Mouse (Mus musculus): Measurements from ENCODE around the gene Lrrn1. TPM values are rescaled to one million over a fixed set of nuclear protein-coding genes. Genes with fewer than 3 reads are reported as not detected.

Gene Lrrn1
- total RNA-seq, 1 experiment from 2014 or later = 0.57 TPM

GRCm38 (mm10) chr6:107574561-107574960 lies 45.0 kb downstream of the Lrrn1 start:
- no peak for ATAC-seq (replicated peaks; ENCODE audit: insufficient number of reproducible peaks, low FRiP score, low TSS enrichment, poor library complexity, severe bottlenecking)

DNA sequence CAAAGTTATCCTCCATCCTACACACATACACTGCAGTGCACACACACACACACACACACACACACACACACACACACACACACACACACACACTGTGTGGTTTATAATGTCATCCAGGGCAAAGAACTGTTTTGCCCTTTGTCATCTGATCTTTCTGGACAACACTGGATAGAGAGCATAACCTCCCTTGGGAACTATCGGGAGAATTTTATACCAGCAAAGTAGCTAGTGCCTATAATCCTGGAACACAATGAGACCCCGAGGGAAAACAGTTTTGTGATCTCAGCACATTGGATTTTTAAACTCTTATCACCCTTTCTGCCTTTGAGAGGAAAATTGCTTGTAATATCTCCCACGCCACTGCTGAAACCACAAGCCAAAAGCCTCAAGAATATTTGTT lies 45.8 kb downstream of the Lrrn1 start:
- no peak for ATAC-seq (replicated peaks; ENCODE audit: insufficient number of reproducible peaks, low FRiP score, low TSS enrichment, poor library complexity, severe bottlenecking)

DNA sequence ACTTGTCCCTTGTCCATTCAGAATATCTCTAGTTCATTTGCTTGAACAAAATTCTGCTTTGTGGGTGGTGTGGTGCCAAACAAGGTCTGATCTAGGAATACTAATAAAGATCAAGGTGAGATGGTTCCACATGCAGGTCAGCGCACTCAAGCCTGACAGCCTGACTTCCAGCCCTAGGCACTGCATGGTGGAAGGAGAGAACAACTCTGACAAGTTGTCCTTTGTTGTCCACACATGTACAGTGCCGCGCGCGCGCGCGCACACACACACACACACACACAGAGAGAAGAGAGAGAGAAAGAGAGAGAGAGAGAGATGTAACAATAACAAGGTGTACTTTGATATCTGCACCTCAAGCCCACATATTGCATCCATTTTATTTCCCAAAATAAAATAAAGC lies 47.7 kb downstream of the Lrrn1 start:
- no peak for ATAC-seq (replicated peaks; ENCODE audit: insufficient number of reproducible peaks, low FRiP score, low TSS enrichment, poor library complexity, severe bottlenecking)

- no peak for ATAC-seq (replicated peaks; ENCODE audit: insufficient number of reproducible peaks, low FRiP score, low TSS enrichment, poor library complexity, severe bottlenecking)
These were observed 54.3 kb downstream of the Lrrn1 start for GRCm38 (mm10) chr6:107583759-107584383.

DNA sequence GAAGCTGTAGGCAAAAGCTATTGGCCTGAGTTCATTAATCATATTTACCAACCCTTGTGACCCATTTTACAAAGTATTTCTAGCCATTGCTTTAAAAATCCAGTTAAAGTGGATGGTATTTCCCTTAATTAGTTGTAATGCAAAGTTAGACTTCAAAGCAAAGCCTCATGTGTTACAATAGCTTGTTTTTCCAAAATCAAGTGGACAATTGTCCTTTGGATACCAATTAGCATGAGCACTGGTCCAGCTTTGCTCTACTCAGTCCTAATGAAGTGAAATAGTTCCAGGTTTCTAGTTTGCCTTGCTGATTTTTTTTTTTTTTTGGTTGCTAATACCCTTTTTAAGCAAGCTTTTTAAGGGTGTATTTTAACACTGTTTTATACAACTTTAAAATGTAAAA lies 75.6 kb downstream of the Lrrn1 start:
- ATAC-seq (replicated peaks; ENCODE audit: insufficient number of reproducible peaks, low FRiP score, low TSS enrichment, poor library complexity, severe bottlenecking) = no peak

GRCm38 (mm10) chr6:107614288-107614687 lies 84.7 kb downstream of the Lrrn1 start:
- no peak for ATAC-seq (replicated peaks; ENCODE audit: insufficient number of reproducible peaks, low FRiP score, low TSS enrichment, poor library complexity, severe bottlenecking)
